Mouse (Mus musculus) neural tube, embryonic 12.5 days (tissue): ENCODE results near the gene Steap3. TPM values are rescaled to one million over a fixed set of nuclear protein-coding genes. Genes with fewer than 3 reads are reported as not detected.
A peak's percentile ranks its signal among the peaks of the same experiment; 100 is the strongest.
"Not testable (repeated sequence)": the region's sequence is repeated elsewhere in the genome, so short reads cannot be mapped to it uniquely, and the experiment has no call there.

Source experiments
- ATAC-seq: fragments of 200-750 bp; cut with Nextera tagmentation; 2 replicates; pipeline ENCODE4 v1.8.0; 2017; ENCODE audit warnings: low read depth, mild to moderate bottlenecking, moderate TSS enrichment, moderate library complexity; ENCODE audit not compliant: low FRiP score
- H3K27ac ChIP-seq: fragments of 300-500 bp; sonication (generic); 2 replicates; pipeline ENCODE4 v1.5.1; 2016
- H3K27me3 ChIP-seq: fragments of 300-500 bp; sonication (generic); replicated peaks from 2 replicates; pipeline ENCODE4 v1.6.1; 2016; ENCODE audit warnings: mild to moderate bottlenecking
- H3K36me3 ChIP-seq: fragments of 300-500 bp; sonication (generic); 2 replicates; pipeline ENCODE4 v1.6.1; 2016; ENCODE audit warnings: mild to moderate bottlenecking
- H3K4me1 ChIP-seq: fragments of 300-500 bp; sonication (generic); 2 replicates; pipeline ENCODE4 v1.6.1; 2016
- H3K4me2 ChIP-seq: fragments of 300-500 bp; sonication (generic); replicated peaks from 2 replicates; pipeline ENCODE4 v1.6.1; 2016; ENCODE audit warnings: mild to moderate bottlenecking
- H3K4me3 ChIP-seq: fragments of 300-500 bp; sonication (generic); 2 replicates; pipeline ENCODE4 v1.5.1; 2016
- H3K9ac ChIP-seq: fragments of 300-500 bp; sonication (generic); 2 replicates; pipeline ENCODE4 v1.6.1; 2016; ENCODE audit warnings: mild to moderate bottlenecking
- H3K9me3 ChIP-seq: fragments of 300-500 bp; sonication (generic); 2 replicates; pipeline ENCODE4 v1.6.1; 2016; ENCODE audit warnings: mild to moderate bottlenecking
- WGBS: fragments of 180-500 bp; shearing (Covaris S2); methylation state at CpG from one replicate; pipeline ENCODE4 v1.1.7; 2016; 5-methylcytosine and 5-hydroxymethylcytosine counted together
- polyA plus RNA-seq: library from polyadenylated mRNA; unstranded; fragments of >200 nt; fragmentation: Nextera tagmentation; extraction: Ambion mirVana; gene quantifications from 2 replicates; pipeline ENCODE4 v1.2.1, GENCODE M21; 2016

The Steap3 gene
- 1.4 and 2.3 TPM in 2 replicates for polyA plus RNA-seq

GRCm38 (mm10) chr1:120272605-120273004 lies at the start of gene Steap3:
Gene Steap3 (minus strand): TSS chr1:120272705.
- H3K4me3 ChIP-seq: no peak within 1 kb of the TSS
- no peaks in the 10 kb centered on the region for H3K36me3 ChIP-seq
- no peaks in the 10 kb centered on the region for H3K4me1 ChIP-seq
- no peak within 1 kb of the TSS for H3K27ac ChIP-seq
- no peaks in the 10 kb centered on the region for H3K9me3 ChIP-seq
- no peaks in the 10 kb centered on the region for H3K27me3 ChIP-seq
- H3K9ac ChIP-seq: no peak within 1 kb of the TSS
- ATAC-seq: no peak
- WGBS: 89% methylated on average over 5 of the region's 5 CpGs
- no peak within 1 kb of the TSS for H3K4me2 ChIP-seq

- Histone ChIP-seq H3K27me3 (no peaks in the 10 kb centered on the region), H3K27ac (no peak overlapping the region), H3K36me3 (no peaks in the 10 kb centered on the region), H3K4me1 (no peaks in the 10 kb centered on the region), H3K4me2 (no peak overlapping the region), H3K9ac (no peak overlapping the region), H3K4me3 (no peak overlapping the region), H3K9me3 (no peaks in the 10 kb centered on the region)
- ATAC-seq: peak; percentile 45; the same call in 1 of the 2 replicates
- WGBS: 79% methylated on average over 16 of the region's 16 CpGs
Observed at GRCm38 (mm10) chr1:120321270-120322021, 48.9 kb upstream of the Steap3 start.

- no peak overlapping the region for H3K4me2 ChIP-seq
- WGBS: 75% methylated on average over 2 of the region's 2 CpGs
- H3K9ac ChIP-seq: no peak overlapping the region
- no peak for ATAC-seq
- no peaks in the 10 kb centered on the region for H3K36me3 ChIP-seq
- 0 out of 2 replicates have a peak, but pooled peaks cover 3% of the 10 kb centered on the region for H3K9me3 ChIP-seq
- no peak overlapping the region for H3K27ac ChIP-seq
- H3K4me1 ChIP-seq: no peaks in the 10 kb centered on the region
- no peak overlapping the region for H3K4me3 ChIP-seq
- H3K27me3 ChIP-seq: no peaks in the 10 kb centered on the region
Observed at GRCm38 (mm10) chr1:120305801-120306200, 33.3 kb upstream of the Steap3 start.

- H3K4me3 ChIP-seq: no peak overlapping the region
- WGBS: 91% methylated on average over 2 of the region's 2 CpGs
- peaks cover 8% of the 10 kb centered on the region; the same call in 1 of the 2 replicates for H3K9me3 ChIP-seq
- no peak overlapping the region for H3K4me2 ChIP-seq
- H3K36me3 ChIP-seq: no peaks in the 10 kb centered on the region
- no peak overlapping the region for H3K9ac ChIP-seq
- no peak for ATAC-seq
- no peak overlapping the region for H3K27ac ChIP-seq
- no peaks in the 10 kb centered on the region for H3K27me3 ChIP-seq
- no peaks in the 10 kb centered on the region for H3K4me1 ChIP-seq
Observed at GRCm38 (mm10) chr1:120296936-120297335, 24.4 kb upstream of the Steap3 start.

GRCm38 (mm10) chr1:120293803-120294202 lies 21.3 kb upstream of the Steap3 start:
- no peak overlapping the region for H3K27ac ChIP-seq
- H3K9ac ChIP-seq: no peak overlapping the region
- H3K4me3 ChIP-seq: no peak overlapping the region
- no peaks in the 10 kb centered on the region for H3K4me1 ChIP-seq
- no peak overlapping the region for H3K4me2 ChIP-seq
- no peak for ATAC-seq
- WGBS: 76% methylated on average over 1 of the region's 1 CpGs
- H3K36me3 ChIP-seq: no peaks in the 10 kb centered on the region
- peaks cover 8% of the 10 kb centered on the region; the same call in 1 of the 2 replicates for H3K9me3 ChIP-seq
- no peaks in the 10 kb centered on the region for H3K27me3 ChIP-seq

- Histone ChIP-seq H3K36me3 (no peaks in the 10 kb centered on the region), H3K27ac (no peak overlapping the region), H3K4me2 (no peak overlapping the region), H3K27me3 (no peaks in the 10 kb centered on the region), H3K4me1 (no peaks in the 10 kb centered on the region; the same call in 1 of the 2 replicates), H3K9me3 (peaks cover 8% of the 10 kb centered on the region; the same call in 1 of the 2 replicates), H3K9ac (no peak overlapping the region), H3K4me3 (no peak overlapping the region)
- no peak for ATAC-seq
- 91% methylated on average over 3 of the region's 3 CpGs for WGBS
Observed at GRCm38 (mm10) chr1:120291709-120292108, 19.2 kb upstream of the Steap3 start.

GRCm38 (mm10) chr1:120289843-120290242 lies 17.3 kb upstream of the Steap3 start:
- no peaks in the 10 kb centered on the region for H3K36me3 ChIP-seq

GRCm38 (mm10) chr1:120287679-120288078 lies 15.2 kb upstream of the Steap3 start:
- Histone ChIP-seq H3K4me2 (no peak overlapping the region), H3K27ac (no peak overlapping the region), H3K27me3 (no peaks in the 10 kb centered on the region), H3K9ac (no peak overlapping the region), H3K4me1 (no peaks in the 10 kb centered on the region; the same call in 1 of the 2 replicates), H3K36me3 (no peaks in the 10 kb centered on the region), H3K4me3 (no peak overlapping the region), H3K9me3 (peaks cover 8% of the 10 kb centered on the region; the same call in 1 of the 2 replicates)
- WGBS: 22% methylated on average over 4 of the region's 4 CpGs
- no peak; the same call in 1 of the 2 replicates for ATAC-seq

More at GRCm38 (mm10) chr1:120289843-120290242, 17.3 kb upstream of the Steap3 start:
- ATAC-seq: no peak
- no peak overlapping the region for H3K4me3 ChIP-seq
- H3K4me2 ChIP-seq: no peak overlapping the region
- 68% methylated on average over 2 of the region's 2 CpGs for WGBS
- peaks cover 8% of the 10 kb centered on the region; the same call in 1 of the 2 replicates for H3K9me3 ChIP-seq
- no peak overlapping the region for H3K9ac ChIP-seq
- no peak overlapping the region for H3K27ac ChIP-seq
- no peaks in the 10 kb centered on the region; the same call in 1 of the 2 replicates for H3K4me1 ChIP-seq
- no peaks in the 10 kb centered on the region for H3K27me3 ChIP-seq

- H3K9ac ChIP-seq, H3K4me1 ChIP-seq, H3K36me3 ChIP-seq, ATAC-seq, H3K4me2 ChIP-seq, H3K27ac ChIP-seq, H3K4me3 ChIP-seq, H3K27me3 ChIP-seq, H3K9me3 ChIP-seq: not testable (repeated sequence)
- 96% methylated on average over 1 of the region's 1 CpGs for WGBS
Observed at GRCm38 (mm10) chr1:120276058-120276457, 3.6 kb upstream of the Steap3 start.

GRCm38 (mm10) chr1:120275224-120275623 lies 2.7 kb upstream of the Steap3 start:
- no peaks in the 10 kb centered on the region for H3K4me1 ChIP-seq
- H3K9ac ChIP-seq: no peak overlapping the region
- WGBS: 70% methylated on average over 3 of the region's 3 CpGs
- H3K9me3 ChIP-seq: no peaks in the 10 kb centered on the region
- no peaks in the 10 kb centered on the region for H3K27me3 ChIP-seq
- no peak overlapping the region for H3K27ac ChIP-seq
- no peaks in the 10 kb centered on the region for H3K36me3 ChIP-seq
- H3K4me2 ChIP-seq: no peak overlapping the region
- ATAC-seq: peak; percentile 66; the same call in 1 of the 2 replicates
- no peak overlapping the region for H3K4me3 ChIP-seq

GRCm38 (mm10) chr1:120270882-120271281 lies 1.6 kb downstream of the Steap3 start:
- no peaks in the 10 kb centered on the region for H3K36me3 ChIP-seq
- no peak overlapping the region for H3K4me3 ChIP-seq
- no peak overlapping the region for H3K9ac ChIP-seq
- no peak overlapping the region for H3K27ac ChIP-seq
- H3K4me1 ChIP-seq: no peaks in the 10 kb centered on the region
- no peak overlapping the region for H3K4me2 ChIP-seq
- ATAC-seq: no peak
- H3K27me3 ChIP-seq: 0 out of 2 replicates have a peak, but pooled peaks cover 2% of the 10 kb centered on the region
- H3K9me3 ChIP-seq: no peaks in the 10 kb centered on the region
- 92% methylated on average over 3 of the region's 3 CpGs for WGBS

- 83% methylated on average over 7 of the region's 7 CpGs for WGBS
- no peak for ATAC-seq
- H3K4me2 ChIP-seq: no peak overlapping the region
- H3K4me3 ChIP-seq: no peak overlapping the region
- no peak overlapping the region for H3K9ac ChIP-seq
- no peaks in the 10 kb centered on the region for H3K36me3 ChIP-seq
- H3K9me3 ChIP-seq: no peaks in the 10 kb centered on the region
- H3K27me3 ChIP-seq: 0 out of 2 replicates have a peak, but pooled peaks cover 3% of the 10 kb centered on the region
- no peak overlapping the region for H3K27ac ChIP-seq
- H3K4me1 ChIP-seq: peaks cover 3% of the 10 kb centered on the region; the same call in 1 of the 2 replicates
Observed at GRCm38 (mm10) chr1:120270115-120270514, 2.4 kb downstream of the Steap3 start.
